Mouse (Mus musculus): Measurements from ENCODE around the gene Stab2. TPM values are rescaled to one million over a fixed set of nuclear protein-coding genes. Genes with fewer than 3 reads are reported as not detected.

The Stab2 gene
- total RNA-seq, 2 experiments from 2014 or later = 0.18 to 0.23 TPM

- no peak for TF ChIP-seq CTCF (IDR thresholded peaks at IDR 0.05)
- Histone ChIP-seq H3K4me3 (no peak overlapping the region), H3K27ac (no peak overlapping the region)
- intact Hi-C loops (cut with DNase I) = no loop called here
- DNase-seq (ENCODE audit: extremely low spot score in 1 of 2, low spot score in 2 of 2) = no peak
These were observed 67.2 kb downstream of the Stab2 start for GRCm38 (mm10) chr10:86940591-86940990.

DNA sequence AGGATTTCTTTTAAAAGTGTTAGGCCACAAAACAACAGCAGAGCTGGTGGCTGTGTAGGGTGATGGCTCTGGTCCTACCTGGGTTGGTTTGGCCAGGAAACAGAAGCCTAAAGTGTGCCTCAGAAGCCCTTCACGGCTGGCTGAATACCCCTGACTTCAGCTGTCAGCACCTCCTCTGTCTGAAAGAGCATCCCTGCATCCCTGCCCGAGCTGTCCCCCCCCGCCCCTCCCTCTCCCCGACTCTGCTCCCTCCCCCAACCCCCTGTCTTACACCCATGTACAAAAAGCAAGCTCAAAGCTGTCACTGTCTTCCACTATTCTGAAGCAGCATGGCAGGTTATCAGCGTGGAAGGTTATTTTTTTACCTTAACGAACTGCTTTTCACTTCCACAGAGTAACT, 73.4 kb downstream of the Stab2 start:
- no peak for TF ChIP-seq CTCF (IDR thresholded peaks at IDR 0.05)
- DNase-seq (ENCODE audit: extremely low spot score in 1 of 2, low spot score in 2 of 2) = no peak
- Histone ChIP-seq H3K4me3 (no peak overlapping the region), H3K27ac (no peak overlapping the region)
- intact Hi-C loops (cut with DNase I) = no loop called here

GRCm38 (mm10) chr10:86933906-86934305, 73.9 kb downstream of the Stab2 start:
- DNase-seq (ENCODE audit: extremely low spot score in 1 of 2, low spot score in 2 of 2) = no peak
- Histone ChIP-seq H3K27ac (no peak overlapping the region), H3K4me3 (no peak overlapping the region)
- no peak for TF ChIP-seq CTCF (IDR thresholded peaks at IDR 0.05)
- intact Hi-C loops (cut with DNase I) = no loop called here

DNA sequence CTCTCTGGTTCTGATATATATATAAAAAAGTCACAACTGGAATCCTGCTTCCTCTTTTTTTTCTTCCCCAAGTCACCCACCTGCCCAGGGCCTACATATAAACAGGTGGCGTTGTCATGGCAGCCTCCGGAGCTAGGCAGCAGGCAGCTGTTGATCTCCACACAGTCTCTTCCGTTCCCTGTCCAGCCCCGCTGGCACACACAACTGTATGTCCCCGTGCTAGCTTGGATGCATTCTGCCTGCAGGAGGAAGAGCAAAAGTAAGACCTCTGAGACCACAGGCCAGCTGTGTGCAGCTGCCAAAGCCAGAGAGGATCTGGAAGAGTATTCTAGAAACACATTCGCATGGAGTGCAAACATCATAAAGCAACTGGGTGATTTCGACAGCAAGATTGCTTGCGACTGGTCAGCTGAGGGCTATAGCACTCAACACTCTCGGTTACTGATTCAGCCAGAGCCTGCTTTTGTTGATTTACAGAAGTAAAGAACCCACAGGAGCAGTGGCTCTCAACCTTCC, 74.6 kb downstream of the Stab2 start:
- intact Hi-C loops (cut with DNase I) = no loop called here

GRCm38 (mm10) chr10:86923602-86924001, 84.2 kb downstream of the Stab2 start:
- DNase-seq (ENCODE audit: extremely low spot score in 1 of 2, low spot score in 2 of 2) = no peak
- no peak overlapping the region for H3K27ac ChIP-seq
- no peak for TF ChIP-seq CTCF (IDR thresholded peaks at IDR 0.05)
- intact Hi-C loops (cut with DNase I) = no loop called here
- no peak overlapping the region for H3K4me3 ChIP-seq

More for the DNA sequence above, 74.6 kb downstream of the Stab2 start:
- no peak overlapping the region for H3K27ac ChIP-seq
- no peak for TF ChIP-seq CTCF (IDR thresholded peaks at IDR 0.05)
- no peak for DNase-seq (ENCODE audit: extremely low spot score in 1 of 2, low spot score in 2 of 2)
- H3K4me3 ChIP-seq = no peak overlapping the region

DNA sequence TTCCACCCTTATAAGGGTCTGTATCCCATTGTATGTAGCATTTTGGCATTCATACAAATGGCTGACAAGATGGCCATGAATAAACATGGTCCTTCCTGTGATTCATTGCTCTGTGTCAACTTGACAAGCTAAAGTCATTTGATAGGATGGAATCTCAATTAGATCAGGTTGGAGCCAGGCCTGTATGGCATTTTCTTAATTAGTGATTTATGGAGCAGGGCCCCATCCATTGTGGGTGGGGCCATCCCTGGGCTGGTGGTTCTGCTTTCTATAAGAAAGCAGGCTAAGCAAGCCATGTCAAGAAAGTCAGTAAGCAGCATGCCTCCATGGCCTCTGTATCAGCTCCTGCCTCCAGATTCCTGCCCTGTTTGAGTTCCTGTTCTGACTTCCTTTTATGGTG, 92.2 kb downstream of the Stab2 start:
- intact Hi-C loops (cut with DNase I) = no loop called here

GRCm38 (mm10) chr10:86908562-86908961, 99.3 kb downstream of the Stab2 start:
- no peak overlapping the region for H3K27ac ChIP-seq
- H3K4me3 ChIP-seq = no peak overlapping the region
- intact Hi-C loops (cut with DNase I) = no loop called here
- no peak for DNase-seq (ENCODE audit: extremely low spot score in 1 of 2, low spot score in 2 of 2)
- no peak for TF ChIP-seq CTCF (IDR thresholded peaks at IDR 0.05)

More for the DNA sequence above, 92.2 kb downstream of the Stab2 start:
- no peak overlapping the region for H3K27ac ChIP-seq
- TF ChIP-seq CTCF (IDR thresholded peaks at IDR 0.05) = no peak
- no peak overlapping the region for H3K4me3 ChIP-seq
- DNase-seq (ENCODE audit: extremely low spot score in 1 of 2, low spot score in 2 of 2) = no peak

DNA sequence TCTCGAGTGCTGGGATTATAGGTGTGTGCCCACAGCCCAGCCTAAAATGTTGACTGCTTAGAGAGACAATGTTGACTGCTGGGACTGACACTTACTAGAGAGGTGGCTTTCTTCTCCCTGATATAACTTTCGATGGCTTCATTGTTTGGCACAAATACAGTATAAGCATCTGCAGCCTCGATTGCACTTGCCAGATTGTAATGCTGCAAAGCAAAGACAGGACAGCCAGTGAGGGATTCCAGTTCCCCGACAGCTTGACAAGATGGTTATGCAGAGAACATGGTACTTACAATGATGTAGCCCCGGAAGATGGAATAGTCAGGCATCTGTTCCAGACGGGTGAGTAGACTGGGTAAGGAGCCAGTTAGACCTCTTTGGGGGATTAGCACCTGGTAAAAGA, 100.8 kb downstream of the Stab2 start:
- no peak for DNase-seq (ENCODE audit: extremely low spot score in 1 of 2, low spot score in 2 of 2)
- no peak overlapping the region for H3K27ac ChIP-seq
- TF ChIP-seq CTCF (IDR thresholded peaks at IDR 0.05) = no peak

DNA sequence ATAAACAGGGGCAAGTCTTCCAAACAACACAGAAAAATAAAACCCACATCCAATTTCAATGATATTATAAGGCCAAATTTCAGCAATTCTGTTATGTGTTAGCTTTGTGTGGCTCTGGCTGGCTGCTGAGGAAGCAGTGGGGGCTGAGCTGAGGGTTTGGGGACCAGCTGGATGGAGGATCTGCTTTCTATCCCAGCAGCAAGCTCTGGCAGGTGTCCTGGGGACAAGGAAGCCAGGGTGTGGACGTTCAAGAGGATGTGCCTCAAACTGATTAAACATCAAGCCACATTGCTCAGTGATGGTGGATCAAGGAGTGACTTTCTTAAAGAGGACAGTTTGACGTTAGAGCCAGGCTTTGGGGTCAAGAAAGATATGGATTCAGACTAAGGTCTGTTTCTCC, 112.3 kb downstream of the Stab2 start:
- no peak for DNase-seq (ENCODE audit: extremely low spot score in 1 of 2, low spot score in 2 of 2)
- Histone ChIP-seq H3K27ac (no peak overlapping the region), H3K4me3 (no peak overlapping the region)
- no peak for TF ChIP-seq CTCF (IDR thresholded peaks at IDR 0.05)
- intact Hi-C loops (cut with DNase I) = no loop called here

More for the DNA sequence above, 100.8 kb downstream of the Stab2 start:
- intact Hi-C loops (cut with DNase I) = no loop called here
- H3K4me3 ChIP-seq = no peak overlapping the region

DNA sequence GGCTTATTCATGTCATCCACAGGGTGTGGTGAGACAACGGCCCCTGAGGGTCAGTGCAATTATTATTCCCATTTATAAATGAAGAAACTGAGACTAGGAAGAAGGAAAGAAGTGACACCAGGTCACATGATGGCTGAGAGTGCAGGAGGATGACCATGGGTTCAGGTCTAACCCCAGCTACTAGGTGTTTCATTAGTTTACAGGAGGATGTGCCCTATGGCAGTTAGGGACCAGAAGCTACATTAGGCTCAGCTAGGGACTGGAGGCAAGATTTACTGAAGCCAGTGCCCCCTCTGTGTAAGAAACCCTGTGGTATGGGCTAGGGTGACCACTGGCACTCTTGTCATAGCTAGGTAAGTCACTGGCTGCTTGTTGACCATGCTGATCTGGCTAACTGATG, 116.8 kb downstream of the Stab2 start:
- intact Hi-C loops (cut with DNase I) = no loop called here
- no peak for DNase-seq (ENCODE audit: extremely low spot score in 1 of 2, low spot score in 2 of 2)
- Histone ChIP-seq H3K4me3 (no peak overlapping the region), H3K27ac (no peak overlapping the region)
- TF ChIP-seq CTCF (IDR thresholded peaks at IDR 0.05) = no peak

DNA sequence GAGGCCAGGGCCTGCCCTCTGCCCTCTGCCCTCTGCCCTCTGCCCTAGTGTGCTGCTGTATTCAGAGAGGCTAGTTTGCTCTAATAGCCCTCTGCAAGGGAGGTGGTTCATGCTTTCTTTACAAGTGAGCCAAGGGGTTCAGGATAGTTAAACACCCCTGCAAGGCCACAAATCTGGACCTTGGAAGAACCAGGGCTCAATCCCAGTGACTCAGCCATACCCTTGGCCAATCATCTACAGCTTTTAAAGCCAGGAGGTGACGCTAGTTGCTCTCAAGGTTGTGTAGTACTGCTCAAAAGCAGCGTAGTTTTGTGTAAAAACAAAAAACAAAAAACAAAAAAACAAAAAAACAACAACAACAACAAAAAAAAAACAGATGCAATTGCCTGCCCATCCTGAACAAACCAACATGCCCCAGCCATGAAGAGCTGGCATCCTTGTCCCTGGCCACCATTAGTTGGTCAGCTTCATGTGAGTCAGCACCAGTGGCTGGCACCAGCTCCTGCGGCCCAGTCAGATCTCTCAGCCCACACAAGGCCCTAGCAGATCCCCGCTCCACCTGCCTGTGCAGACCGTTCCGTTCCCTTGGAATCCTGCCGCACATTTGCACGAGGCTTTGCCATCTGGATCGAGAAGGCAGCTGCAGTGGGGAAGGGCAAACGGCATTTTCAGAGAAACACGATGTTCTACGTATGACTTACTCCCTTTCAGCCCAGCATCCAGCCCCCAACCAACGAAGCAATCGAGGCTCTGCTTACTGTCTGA, 117.5 kb downstream of the Stab2 start:
- intact Hi-C loops (cut with DNase I) = no loop called here
- Histone ChIP-seq H3K4me3 (no peak overlapping the region), H3K27ac (no peak overlapping the region)
- TF ChIP-seq CTCF (IDR thresholded peaks at IDR 0.05) = no peak
- peak; percentile 24 to 63 for DNase-seq (ENCODE audit: extremely low spot score in 1 of 2, low spot score in 2 of 2)

DNA sequence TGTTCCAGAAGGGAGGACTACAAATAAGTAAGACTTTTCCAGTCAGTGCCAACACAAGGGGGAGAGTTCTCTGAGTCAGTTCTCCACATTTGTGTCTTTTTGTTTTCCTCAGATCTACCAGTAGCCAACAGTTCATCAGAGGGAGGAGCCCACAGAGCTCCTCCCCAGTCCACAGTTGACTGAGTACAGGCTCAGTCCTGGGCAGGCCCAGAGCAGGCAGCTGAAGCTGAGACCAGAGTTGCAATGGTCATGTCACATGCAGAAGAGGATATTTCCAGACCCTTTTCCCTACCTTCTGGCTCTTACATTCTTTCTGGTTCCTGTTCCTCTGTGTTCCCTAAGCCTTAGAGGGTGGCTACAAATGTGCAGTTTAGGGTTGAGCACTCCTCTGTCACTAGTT, 118.4 kb downstream of the Stab2 start:
- H3K27ac ChIP-seq = no peak overlapping the region
- no peak for DNase-seq (ENCODE audit: extremely low spot score in 1 of 2, low spot score in 2 of 2)
- intact Hi-C loops (cut with DNase I) = no loop called here
- no peak for TF ChIP-seq CTCF (IDR thresholded peaks at IDR 0.05)
- no peak overlapping the region for H3K4me3 ChIP-seq

- no peak for DNase-seq (ENCODE audit: extremely low spot score in 1 of 2, low spot score in 2 of 2)
- H3K27ac ChIP-seq = no peak overlapping the region
- intact Hi-C loops (cut with DNase I) = no loop called here
- no peak for TF ChIP-seq CTCF (IDR thresholded peaks at IDR 0.05)
- H3K4me3 ChIP-seq = no peak overlapping the region
These were observed 121.4 kb downstream of the Stab2 start for GRCm38 (mm10) chr10:86886434-86886833.

All from left cerebral cortex, adult 2 months (tissue).